Mouse (Mus musculus): ENCODE results near the gene Skap2.

GRCm38 (mm10) chr6:51882266-51882879, 130.0 kb downstream of the Skap2 start:
- no peak for TF ChIP-seq CTCF (IDR thresholded peaks at IDR 0.05; ENCODE audit: borderline replicate concordance, control insufficient read depth, extremely low read depth, insufficient read depth, low read length, poor library complexity)
- no peak for TF ChIP-seq POLR2A (IDR thresholded peaks at IDR 0.05; ENCODE audit: control insufficient read depth, extremely low read depth, insufficient read depth, low read length, poor library complexity)

All from thymus, adult 2 months (tissue).